Mouse (Mus musculus): ENCODE results near the gene Gabrg3.
"Not testable (repeated sequence)": the region's sequence is repeated elsewhere in the genome, so short reads cannot be mapped to it uniquely, and the experiment has no call there.

The Gabrg3 gene

DNA sequence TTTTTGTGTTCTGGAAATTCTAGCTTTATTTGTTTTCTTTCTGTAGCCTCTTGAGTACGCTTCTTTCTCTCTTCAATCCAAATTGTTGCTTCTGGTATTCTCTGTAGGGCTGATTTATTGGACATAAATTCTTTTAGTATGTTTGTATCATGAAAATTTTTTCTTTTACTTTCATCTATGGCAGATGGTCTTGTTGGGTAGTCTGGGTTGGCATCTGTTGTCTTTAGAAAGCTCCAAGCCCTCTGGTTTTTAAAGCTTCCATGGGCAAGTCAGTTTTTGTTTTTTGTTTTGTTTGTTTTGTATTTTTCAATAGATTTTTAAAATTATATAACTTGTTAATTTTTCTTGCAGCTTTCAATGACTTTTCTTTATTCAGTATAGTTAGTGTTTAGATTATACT is 72.0 kb downstream of the Gabrg3 start:
- no peak for DNase-seq (ENCODE audit: low spot score in 2 of 2)

DNA sequence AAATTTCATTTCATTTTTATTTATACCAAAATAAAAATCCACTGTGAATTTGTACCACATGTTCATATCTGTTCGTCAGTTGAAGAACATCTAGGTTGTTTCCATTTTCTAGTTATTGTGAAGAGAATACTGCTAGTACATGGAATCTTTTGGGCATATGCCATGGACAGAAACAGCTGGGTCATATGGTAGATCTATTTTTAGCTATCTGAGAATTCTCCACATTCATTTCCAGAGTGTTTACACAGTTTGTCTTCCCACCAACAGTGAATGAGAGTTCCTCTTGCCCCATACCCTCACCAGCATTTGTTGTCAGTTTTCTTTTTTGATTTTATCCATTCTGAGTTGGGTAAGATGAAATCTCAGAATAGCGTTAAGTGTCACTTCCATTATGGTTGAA is 75.0 kb downstream of the Gabrg3 start:
- no peak for DNase-seq (ENCODE audit: low spot score in 2 of 2)

GRCm38 (mm10) chr7:57307337-57307736 is 79.7 kb downstream of the Gabrg3 start:
- no peak for DNase-seq (ENCODE audit: low spot score in 2 of 2)

GRCm38 (mm10) chr7:57296639-57297038 is 90.3 kb downstream of the Gabrg3 start:
- peak; percentile 24 to 62 for DNase-seq (ENCODE audit: low spot score in 2 of 2)

DNA sequence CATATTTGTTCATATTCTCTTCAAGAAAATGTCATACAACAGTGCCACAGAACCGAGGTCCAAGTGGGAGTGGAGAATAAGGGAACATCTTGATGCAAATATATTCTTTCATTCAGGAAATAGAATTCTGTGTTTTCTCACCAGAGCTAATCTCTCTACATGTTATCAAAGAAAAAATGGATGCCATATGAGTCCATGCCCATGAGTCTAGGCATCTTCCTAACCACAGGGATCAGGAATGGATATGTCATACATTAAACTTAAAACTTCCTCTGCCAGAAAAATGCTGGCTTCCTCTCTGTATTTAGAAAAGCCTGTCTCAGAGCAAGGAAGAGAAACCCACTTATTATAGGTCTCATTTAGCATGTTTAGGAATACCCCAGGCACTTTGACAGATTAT is 92.9 kb downstream of the Gabrg3 start:
- DNase-seq (ENCODE audit: low spot score in 2 of 2) = no peak

GRCm38 (mm10) chr7:57293564-57293963 is 93.4 kb downstream of the Gabrg3 start:
- DNase-seq (ENCODE audit: low spot score in 2 of 2) = no peak

DNA sequence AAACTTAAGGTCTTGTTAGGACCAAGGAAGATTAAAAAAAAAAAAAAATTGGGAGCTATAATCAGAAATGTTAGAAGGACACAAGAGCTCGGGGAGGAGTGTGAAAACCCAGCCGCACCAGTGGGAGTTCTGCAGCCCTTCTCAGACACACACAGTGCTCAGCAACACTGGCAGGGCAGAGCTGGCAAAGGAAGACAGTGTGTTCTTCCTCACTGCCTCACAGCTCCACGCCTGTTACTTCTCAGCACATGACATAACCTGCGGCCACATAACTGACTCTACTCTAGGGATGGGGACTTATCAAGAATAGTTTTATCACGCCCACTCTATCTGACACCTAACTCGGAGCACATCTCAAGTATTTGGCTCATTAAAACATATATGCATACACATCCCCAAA is 103.8 kb downstream of the Gabrg3 start:
- peak; percentile 24 to 33 for DNase-seq (ENCODE audit: low spot score in 2 of 2)

GRCm38 (mm10) chr7:57278841-57279240 is 108.1 kb downstream of the Gabrg3 start:
- no peak for DNase-seq (ENCODE audit: low spot score in 2 of 2)

- no peak for DNase-seq (ENCODE audit: low spot score in 2 of 2)
Observed at GRCm38 (mm10) chr7:57260201-57260600, 126.8 kb downstream of the Gabrg3 start.

DNA sequence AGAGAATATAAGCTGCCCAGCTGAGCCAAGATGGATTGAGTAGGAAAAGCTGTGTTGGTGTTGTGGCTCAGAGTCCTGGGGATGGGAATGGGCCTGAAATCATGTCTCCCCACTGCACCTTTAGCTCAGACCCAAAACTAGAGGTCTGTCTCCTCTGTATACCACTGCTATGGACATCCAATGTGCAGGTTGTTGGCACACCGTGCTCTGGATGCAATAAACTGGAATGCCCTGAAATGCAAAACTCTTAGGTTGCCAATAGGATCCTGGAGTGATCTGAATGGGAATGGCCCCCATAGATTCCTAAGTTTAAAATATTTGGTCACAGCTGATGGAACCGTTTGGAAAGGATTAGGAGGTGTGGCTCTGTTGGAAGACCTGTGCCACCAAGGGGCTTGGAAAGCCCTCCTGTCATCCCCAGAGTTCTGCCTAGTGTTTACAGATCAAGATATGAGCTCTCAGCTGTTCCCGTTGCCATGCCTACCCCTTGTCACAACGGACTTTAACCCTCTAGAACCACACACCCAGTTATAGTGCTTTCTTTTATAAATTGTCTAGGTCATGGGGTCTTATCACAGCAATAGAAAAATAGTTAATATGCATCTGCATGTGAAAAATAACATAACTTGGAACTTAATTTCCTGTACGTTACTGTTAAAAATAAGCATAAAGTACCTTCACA is 128.0 kb downstream of the Gabrg3 start:
- no peak for DNase-seq (ENCODE audit: low spot score in 2 of 2)

DNA sequence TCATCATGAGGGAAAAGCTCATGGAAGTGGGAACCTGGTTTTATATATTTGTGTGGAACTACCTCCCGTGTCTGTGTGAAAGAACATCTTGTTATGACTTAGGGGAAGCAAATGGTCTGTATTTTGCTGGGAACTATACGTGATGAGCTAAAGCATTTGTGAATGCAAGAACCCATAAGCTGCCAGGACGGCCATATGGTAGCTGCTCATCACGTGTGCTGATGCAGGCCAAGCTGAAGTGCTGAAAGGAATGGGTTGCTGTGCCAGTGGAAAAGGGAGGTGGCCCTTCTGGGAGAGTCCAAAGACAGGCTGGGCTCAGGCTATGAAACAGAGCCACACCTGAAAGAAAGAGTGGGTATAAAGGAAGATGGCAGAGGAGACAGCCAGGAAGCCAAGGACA is 143.0 kb downstream of the Gabrg3 start:
- DNase-seq (ENCODE audit: low spot score in 2 of 2) = peak; percentile 49 to 68

DNA sequence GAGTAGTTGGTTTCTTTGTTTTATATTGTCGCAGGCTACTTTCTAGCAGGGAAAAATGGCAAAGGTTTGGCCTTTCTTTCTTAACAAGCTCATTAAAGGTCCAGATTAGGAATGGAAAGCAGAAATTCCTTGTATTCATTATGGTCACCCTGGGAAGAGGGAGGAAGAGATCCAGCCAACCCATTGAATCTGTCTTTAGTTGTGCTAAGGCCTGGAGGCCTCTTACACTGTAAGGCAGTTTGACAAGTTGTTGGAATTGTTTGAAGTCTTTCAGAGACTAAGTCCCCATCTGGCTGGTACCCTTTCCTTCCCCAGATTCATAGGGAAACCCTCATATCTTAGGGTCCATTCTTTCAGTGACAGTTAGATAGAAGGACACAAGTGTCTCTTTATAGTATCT is 172.9 kb downstream of the Gabrg3 start:
- no peak for DNase-seq (ENCODE audit: low spot score in 2 of 2)

DNA sequence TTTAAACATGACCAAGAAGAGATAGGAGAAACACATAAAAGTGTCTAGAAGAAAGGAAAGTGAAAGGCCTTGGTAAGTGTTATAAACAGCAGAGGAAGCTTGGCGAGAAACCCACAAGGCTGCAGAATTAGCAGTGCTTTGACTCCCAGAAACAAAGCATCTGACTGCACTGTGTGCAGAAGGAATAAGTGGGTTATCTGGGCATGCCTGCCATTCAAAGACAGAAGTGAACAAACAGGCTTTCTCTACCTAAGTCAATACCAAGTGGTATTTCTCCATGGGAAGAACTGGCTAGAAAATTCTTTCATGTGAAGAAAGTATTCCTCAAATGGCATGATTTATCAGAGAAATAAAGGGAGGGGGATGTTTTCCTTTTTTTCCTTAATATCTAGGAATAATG is 201.0 kb downstream of the Gabrg3 start:
- peak in 1 of 2 experiments; percentile 9 for DNase-seq (ENCODE audit: low spot score in 2 of 2)

DNA sequence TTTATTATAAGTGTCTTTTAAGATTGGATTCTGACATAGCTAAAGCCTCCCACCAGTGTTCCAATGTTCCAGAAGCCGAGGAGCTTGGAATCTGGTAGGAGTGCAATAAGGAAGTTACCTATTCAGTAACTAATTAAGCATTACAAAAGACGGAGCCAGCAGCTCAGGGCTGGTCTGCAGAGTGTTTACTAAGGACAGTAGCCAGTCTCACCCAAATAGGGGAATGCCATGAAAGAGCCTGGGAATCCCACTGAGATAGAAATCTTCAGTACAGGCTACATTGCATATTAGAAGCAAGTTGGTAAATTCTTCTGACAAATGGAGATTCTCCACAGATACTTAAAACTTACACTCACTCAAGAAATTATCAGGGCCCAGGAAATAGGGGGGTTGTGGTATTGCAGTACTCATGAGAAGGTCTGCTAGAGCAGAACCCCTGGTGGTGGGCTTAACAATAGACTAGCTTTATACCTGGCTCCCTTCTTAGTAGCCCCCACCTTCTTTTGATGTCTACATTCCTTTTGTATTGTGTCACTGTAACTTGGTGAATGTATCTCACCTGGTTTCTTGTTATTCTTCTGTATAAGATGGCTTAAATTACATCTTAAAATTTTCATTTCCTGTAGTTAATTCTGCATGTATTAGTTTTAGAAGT is 211.0 kb downstream of the Gabrg3 start:
- DNase-seq (ENCODE audit: low spot score in 2 of 2) = not testable (repeated sequence)

GRCm38 (mm10) chr7:57166931-57167330 is 220.1 kb downstream of the Gabrg3 start:
- no peak for DNase-seq (ENCODE audit: low spot score in 2 of 2)

- DNase-seq (ENCODE audit: low spot score in 2 of 2) = no peak
Observed at GRCm38 (mm10) chr7:57158211-57158610, 228.8 kb downstream of the Gabrg3 start.

GRCm38 (mm10) chr7:57153743-57154142 is 233.2 kb downstream of the Gabrg3 start:
- no peak for DNase-seq (ENCODE audit: low spot score in 2 of 2)

DNA sequence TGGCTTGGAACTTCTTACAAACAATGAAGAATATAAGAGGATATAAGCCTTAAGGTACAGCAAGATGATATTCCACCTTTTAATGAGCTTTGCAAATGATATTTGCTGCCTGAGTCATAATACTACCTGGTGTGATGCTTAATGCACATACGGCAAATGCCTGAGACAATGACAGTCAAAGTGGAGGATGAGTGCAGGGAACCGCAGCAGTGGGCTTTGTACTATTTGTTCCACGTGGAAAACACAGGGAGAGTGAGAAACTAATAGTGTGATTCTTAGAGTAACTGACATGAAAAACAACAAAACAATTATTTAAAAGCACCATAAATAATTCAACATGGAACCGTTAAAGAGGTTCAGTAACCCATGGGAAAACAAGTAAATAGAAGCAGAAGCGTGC is 236.2 kb downstream of the Gabrg3 start:
- DNase-seq (ENCODE audit: low spot score in 2 of 2) = no peak

- no peak for DNase-seq (ENCODE audit: low spot score in 2 of 2)
Observed at GRCm38 (mm10) chr7:57138072-57138704, 248.8 kb downstream of the Gabrg3 start.

- peak; percentile 9 to 28 for DNase-seq (ENCODE audit: low spot score in 2 of 2)
Observed at GRCm38 (mm10) chr7:57133009-57133408, 254.0 kb downstream of the Gabrg3 start.

GRCm38 (mm10) chr7:57132471-57132870 is 254.5 kb downstream of the Gabrg3 start:
- DNase-seq (ENCODE audit: low spot score in 2 of 2) = no peak

- DNase-seq (ENCODE audit: low spot score in 2 of 2) = no peak
Observed at GRCm38 (mm10) chr7:57100065-57100464, 286.9 kb downstream of the Gabrg3 start.

- no peak for DNase-seq (ENCODE audit: low spot score in 2 of 2)
Observed at GRCm38 (mm10) chr7:57082071-57082470, 304.9 kb downstream of the Gabrg3 start.
